Mouse (Mus musculus): ENCODE measurements around the gene Gins1.

DNA sequence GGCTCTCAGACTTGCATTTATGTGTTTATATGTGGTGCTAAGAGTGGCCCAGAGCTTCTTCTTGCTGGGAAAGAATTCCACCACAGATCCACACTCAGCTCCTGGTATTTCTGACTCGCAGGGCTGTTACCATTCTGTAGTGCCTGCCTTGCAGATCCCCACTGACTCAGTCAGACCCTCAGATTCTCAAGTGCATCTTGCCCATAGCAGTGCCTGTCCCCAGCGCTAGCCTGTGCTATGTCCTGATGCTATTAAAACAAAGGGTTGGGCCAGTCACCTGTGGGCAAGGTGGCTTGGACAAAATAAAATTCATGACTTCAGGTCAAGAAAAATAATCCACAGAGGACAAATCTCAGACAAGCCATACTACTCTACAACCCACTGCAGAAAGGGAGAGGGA, 64.0 kb downstream of the Gins1 start:
- TF ChIP-seq POLR2A (IDR thresholded peaks at IDR 0.05; ENCODE audit: control insufficient read depth, low read depth, low read length), result no peak
- no peak for TF ChIP-seq CTCF (IDR thresholded peaks at IDR 0.05; ENCODE audit: control insufficient read depth, insufficient read depth, insufficient replicate concordance, low read depth, low read length)

Measured in testis, adult 2 months (tissue).